ENCODE assay signal across 9 mouse cellular contexts in genomic region chr11:87710262-87710615, GRCm38 (mm10). TPM values are rescaled to one million over a fixed set of nuclear protein-coding genes. Genes with fewer than 3 reads are reported as not detected.
DNase-seq lines count a peak whose midpoint lies in the region; ATAC-seq and TF ChIP-seq lines count a peak whose summit lies in the region.
"Had no signal": no experiment of that assay in that cellular context is flagged by ENCODE, and none has a peak within 500 bp of the region (broad histone marks: within the 10 kb centered on the region; RNA-seq: fewer than 3 reads in every experiment).

No protein-coding gene starts in this region.

- DNase-seq in cerebellum, adult 2 months = no peak
- no peak for DNase-seq in neural tube, embryonic 11.5 days (ENCODE audit: low spot score)
- no peak for DNase-seq in neural tube, embryonic 10.5 days (ENCODE audit: extremely low spot score, low spot score)
- no peak for DNase-seq in right cerebral cortex, postnatal 14 days
- DNase-seq in layer of hippocampus, postnatal 10 days (ENCODE audit: low spot score in 2 of 2) = no peak
- no peak for DNase-seq in adrenal gland, adult 18-20 months (ENCODE audit: low spot score in 2 of 2)

- no peaks in the 10 kb centered on the region for H3K27me3 ChIP-seq in cerebellum, adult 2 months (ENCODE audit: control insufficient read depth, insufficient read depth, low read length)
- no peaks in the 10 kb centered on the region for H3K27me3 ChIP-seq in neural tube, embryonic 11.5 days (ENCODE audit: control insufficient read depth, insufficient read depth, low read length)
- no peaks in the 10 kb centered on the region for H3K27me3 ChIP-seq in liver, embryonic 16.5 days (ENCODE audit: control insufficient read depth, insufficient read depth, low read depth, low read length)

- H3K27ac ChIP-seq in cerebellum, adult 2 months (ENCODE audit: insufficient read depth, low read length) = no peak overlapping the region
- no peak overlapping the region for H3K27ac ChIP-seq in neural tube, embryonic 11.5 days (ENCODE audit: low read depth, low read length)
- H3K27ac ChIP-seq in liver, embryonic 16.5 days (ENCODE audit: low read length) = no peak overlapping the region

- 71% methylated on average over 7 of the region's 7 CpGs for WGBS in cerebellum, adult 2 months
- WGBS in neural tube, embryonic 11.5 days = 53% methylated on average over 7 of the region's 7 CpGs
- WGBS in liver, embryonic 16.5 days (ENCODE audit: insufficient replicate concordance) = 54% methylated on average over 7 of the region's 7 CpGs

- H3K9me3 ChIP-seq in neural tube, embryonic 11.5 days (ENCODE audit: control insufficient read depth, low read length) = no peaks in the 10 kb centered on the region
- H3K9me3 ChIP-seq in liver, embryonic 16.5 days (replicated peaks; ENCODE audit: control insufficient read depth, low read length) = no peaks in the 10 kb centered on the region

- no peaks in the 10 kb centered on the region for H3K4me1 ChIP-seq in cerebellum, adult 2 months (ENCODE audit: control insufficient read depth, insufficient read depth, low read length)
- H3K4me1 ChIP-seq in neural tube, embryonic 11.5 days (ENCODE audit: control insufficient read depth, insufficient read depth, low read length) = no peaks in the 10 kb centered on the region
- H3K4me1 ChIP-seq in liver, embryonic 16.5 days (ENCODE audit: control insufficient read depth, low read depth, low read length) = peaks cover 41% of the 10 kb centered on the region

- H3K36me3 ChIP-seq in neural tube, embryonic 11.5 days (ENCODE audit: control insufficient read depth, insufficient read depth, low read length) = no peaks in the 10 kb centered on the region
- no peaks in the 10 kb centered on the region for H3K36me3 ChIP-seq in liver, embryonic 16.5 days (ENCODE audit: control insufficient read depth, insufficient read depth)

- H3K4me2 ChIP-seq in neural tube, embryonic 11.5 days (ENCODE audit: low read depth) = peak overlapping the region; percentile 19
- H3K4me2 ChIP-seq in liver, embryonic 16.5 days (ENCODE audit: low read depth, low read length) = peak overlapping the region; percentile 55

- no peak for ATAC-seq in cerebellum, adult (ENCODE audit: insufficient number of reproducible peaks, low FRiP score, low TSS enrichment)
- no peak for ATAC-seq in neural tube, embryonic 11.5 days (ENCODE audit: insufficient read depth, low FRiP score, low TSS enrichment)
- ATAC-seq in liver, embryonic 16.5 days (ENCODE audit: low read depth) = no peak

- peak overlapping the region; percentile 17 for H3K4me3 ChIP-seq in cerebellum, adult 2 months (replicated peaks; ENCODE audit: insufficient read depth, low read depth, low read length)
- H3K4me3 ChIP-seq in neural tube, embryonic 11.5 days (ENCODE audit: low read depth, low read length) = no peak overlapping the region
- H3K4me3 ChIP-seq in liver, embryonic 16.5 days (ENCODE audit: low read depth, low read length) = no peak overlapping the region
- H3K4me3 ChIP-seq: myocyte had no signal

- no peak for TF ChIP-seq CTCF in cerebellum, adult 2 months (IDR thresholded peaks at IDR 0.05; ENCODE audit: borderline replicate concordance, insufficient read depth, low read depth, low read length)

- TF ChIP-seq POLR2A in cerebellum, adult 2 months (IDR thresholded peaks at IDR 0.05; ENCODE audit: borderline replicate concordance, insufficient read depth, low read length) = no peak

- no peak overlapping the region for H3K9ac ChIP-seq in neural tube, embryonic 11.5 days (ENCODE audit: low read length)
- no peak overlapping the region for H3K9ac ChIP-seq in liver, embryonic 16.5 days (ENCODE audit: low read depth, low read length)

RNA-seq across cellular contexts. Expression of gene Supt4a, which starts 27.1 kb away (rescaled TPM):
- 155 and 158 TPM in 2 replicates for polyA plus RNA-seq in cerebellum, adult 2 months (2012; rRNA removed)
- 155 and 162 TPM in 2 replicates for polyA plus RNA-seq in neural tube, embryonic 11.5 days (2014; fragmentation: Nextera tagmentation; extraction: Ambion mirVana)
- polyA plus RNA-seq in liver, embryonic 16.5 days (2015; fragmentation: Nextera tagmentation; extraction: Ambion mirVana) = 180 and 196 TPM in 2 replicates
- 10 to 100 TPM; 56.1 to 59.9 TPM for total RNA-seq in layer of hippocampus, postnatal 10 days (2021)
- 10 to 100 TPM; 65.5 to 72.4 TPM for total RNA-seq in adrenal gland, adult 18-20 months (2021)

RNA-seq across cellular contexts. Expression of gene Rnf43, which starts 47.7 kb away (rescaled TPM):
- polyA plus RNA-seq in cerebellum, adult 2 months (2012; rRNA removed) = 2.2 and 2.6 TPM in 2 replicates
- 0.64 and 1.2 TPM in 2 replicates for polyA plus RNA-seq in neural tube, embryonic 11.5 days (2014; fragmentation: Nextera tagmentation; extraction: Ambion mirVana)
- 4.8 and 5.8 TPM in 2 replicates for polyA plus RNA-seq in liver, embryonic 16.5 days (2015; fragmentation: Nextera tagmentation; extraction: Ambion mirVana)
- total RNA-seq in layer of hippocampus, postnatal 10 days (2021) = 1 to 10 TPM; 3.8 to 4.0 TPM
- 1 to 10 TPM; 4.7 to 5.1 TPM for total RNA-seq in adrenal gland, adult 18-20 months (2021)
- polyA plus RNA-seq: myocyte had no signal

RNA-seq across cellular contexts. Expression of gene Tspoap1, which starts 50.1 kb away (rescaled TPM):
- 198 TPM in 2 replicates for polyA plus RNA-seq in cerebellum, adult 2 months (2012; rRNA removed)
- 5.4 and 6.0 TPM in 2 replicates for polyA plus RNA-seq in neural tube, embryonic 11.5 days (2014; fragmentation: Nextera tagmentation; extraction: Ambion mirVana)
- 1.7 and 2.7 TPM in 2 replicates for polyA plus RNA-seq in liver, embryonic 16.5 days (2015; fragmentation: Nextera tagmentation; extraction: Ambion mirVana)
- 100 to 1,000 TPM; 149 to 174 TPM for total RNA-seq in layer of hippocampus, postnatal 10 days (2021)
- total RNA-seq in adrenal gland, adult 18-20 months (2021) = 1 to 10 TPM; 7.6 to 9.5 TPM

Comparison
In these comparisons a context has a peak if more than half of its experiments do, and no peak if none do; other contexts are left out.
1. RNA of gene Tspoap1, which starts 50.1 kb away (polyA plus RNA-seq): 198 TPM in cerebellum, adult 2 months; 5.4 to 6.0 TPM in neural tube, embryonic 11.5 days and 1.7 to 2.7 TPM in liver, embryonic 16.5 days; every median in the first group is over 10 times any median in the second.